Mouse (Mus musculus) C2C12 (cell line): ENCODE data around the gene Sema5b. TPM values are rescaled to one million over a fixed set of nuclear protein-coding genes. Genes with fewer than 3 reads are reported as not detected.
"Not testable (repeated sequence)": the region's sequence is repeated elsewhere in the genome, so short reads cannot be mapped to it uniquely, and the experiment has no call there.

ENCODE experiments used
- H3K27me3 ChIP-seq: one replicate; pipeline ENCODE4 v1.6.1; 2011; ENCODE audit not compliant: control insufficient read depth, insufficient read depth, insufficient read length
- H3K36me3 ChIP-seq: one replicate; pipeline ENCODE4 v1.6.1; 2011; ENCODE audit not compliant: control insufficient read depth, insufficient read depth
- H3K4me3 ChIP-seq: one replicate; pipeline ENCODE4 v1.5.1; 2011; ENCODE audit warnings: mild to moderate bottlenecking, control low read depth; ENCODE audit not compliant: poor library complexity, insufficient read depth, severe bottlenecking
- H3K79me2 ChIP-seq: one replicate; pipeline ENCODE4 v1.6.1; 2011; ENCODE audit not compliant: control insufficient read depth, insufficient read depth
- H3K79me3 ChIP-seq: one replicate; pipeline ENCODE4 v1.6.1; 2011; ENCODE audit warnings: low read depth, control low read depth
- H3ac ChIP-seq: one replicate; pipeline ENCODE3; 2011; ENCODE audit warnings: low read depth; ENCODE audit not compliant: control insufficient read depth, insufficient read length
- CEBPB ChIP-seq: IDR thresholded peaks from one replicate; pipeline ENCODE4 v1.6.1; 2011; ENCODE audit warnings: low read depth, mild to moderate bottlenecking, control low read depth, moderate library complexity
- CTCF ChIP-seq: IDR thresholded peaks from one replicate; pipeline ENCODE4 v1.5.1; 2011; ENCODE audit not compliant: control insufficient read depth, insufficient read depth, insufficient read length
- FOSL1 ChIP-seq: IDR thresholded peaks from one replicate; pipeline ENCODE4 v1.8.0; 2011; ENCODE audit warnings: mild to moderate bottlenecking, low read length; ENCODE audit not compliant: poor library complexity, insufficient read depth, severe bottlenecking
- MAX ChIP-seq: IDR thresholded peaks from one replicate; pipeline ENCODE4 v1.6.1; 2011; ENCODE audit warnings: mild to moderate bottlenecking, control low read depth
- MYOD1 ChIP-seq: IDR thresholded peaks from one replicate; pipeline ENCODE4 v1.6.1; 2011; ENCODE audit warnings: low read depth; ENCODE audit not compliant: control insufficient read depth, insufficient read length
- MYOG ChIP-seq: IDR thresholded peaks from one replicate; pipeline ENCODE4 v1.6.1; 2011; ENCODE audit not compliant: control insufficient read depth, insufficient read length; ENCODE audit errors: extremely low read depth
- USF1 ChIP-seq: IDR thresholded peaks from one replicate; pipeline ENCODE4 v1.6.1; 2011; ENCODE audit warnings: low read depth, mild to moderate bottlenecking, control low read depth, moderate library complexity
- polyA plus RNA-seq: library from polyadenylated mRNA; unstranded; fragments of >200 nt; fragmentation: generic; extraction: Trizol; gene quantifications from one replicate; pipeline ENCODE4 v1.2.1, GENCODE M21; 2012; ENCODE audit warnings: missing spikeins

The Sema5b gene
- polyA plus RNA-seq, 1 experiment, result not detected

DNA sequence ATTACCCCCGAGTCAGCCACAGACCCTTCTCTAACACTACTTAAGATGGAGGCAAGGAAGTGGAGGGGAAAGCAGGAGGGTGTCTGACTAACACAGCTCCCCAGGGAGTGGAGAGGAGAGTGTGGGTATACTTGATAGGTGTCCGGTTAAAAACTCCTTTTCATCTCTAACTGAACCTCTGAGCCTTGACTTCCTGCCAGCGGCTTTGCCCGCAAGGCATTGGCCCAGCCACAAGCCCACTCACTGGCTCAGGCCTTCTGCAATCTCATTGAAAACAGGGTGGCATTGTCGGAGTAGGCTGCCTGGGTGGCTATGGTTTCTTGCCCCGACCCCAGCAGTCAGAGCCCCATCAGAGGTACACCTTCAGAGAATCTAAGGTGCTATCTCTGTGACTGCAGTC lies 20.6 kb downstream of the Sema5b start:
- Histone ChIP-seq H3K36me3 (no peaks in the 10 kb centered on the region), H3K4me3 (no peak overlapping the region), H3K79me2 (no peaks in the 10 kb centered on the region), H3K79me3 (no peaks in the 10 kb centered on the region), H3K27me3 (peaks cover 30% of the 10 kb centered on the region), H3ac (no peak overlapping the region)
- TF ChIP-seq CTCF (no peak), MAX (no peak), CEBPB (no peak)

- no peaks in the 10 kb centered on the region for H3K79me2 ChIP-seq
- TF ChIP-seq CEBPB (no peak), CTCF (no peak), MAX (no peak), MYOG (no peak), FOSL1 (no peak)
- H3K4me3 ChIP-seq, result no peak overlapping the region
- H3K36me3 ChIP-seq, result no peaks in the 10 kb centered on the region
- peaks cover 23% of the 10 kb centered on the region for H3K27me3 ChIP-seq
- H3K79me3 ChIP-seq, result no peaks in the 10 kb centered on the region
- no peak overlapping the region for H3ac ChIP-seq
Observed at GRCm38 (mm10) chr16:35564246-35564905, 23.4 kb downstream of the Sema5b start.

- H3K27me3 ChIP-seq, result peaks cover 17% of the 10 kb centered on the region
- H3K79me2 ChIP-seq, H3ac ChIP-seq, H3K4me3 ChIP-seq, H3K79me3 ChIP-seq, H3K36me3 ChIP-seq: not testable (repeated sequence)
Observed at GRCm38 (mm10) chr16:35565601-35566000, 24.7 kb downstream of the Sema5b start.

- Histone ChIP-seq H3K36me3 (no peaks in the 10 kb centered on the region), H3ac (no peak overlapping the region), H3K4me3 (no peak overlapping the region), H3K79me2 (no peaks in the 10 kb centered on the region), H3K79me3 (no peaks in the 10 kb centered on the region), H3K27me3 (peaks cover 17% of the 10 kb centered on the region)
- TF ChIP-seq CTCF (no peak), CEBPB (no peak), MAX (no peak), MYOD1 (no peak), USF1 (no peak), FOSL1 (no peak), MYOG (no peak)
Observed at GRCm38 (mm10) chr16:35568225-35568880, 27.4 kb downstream of the Sema5b start.

- TF ChIP-seq FOSL1, result no peak
- Histone ChIP-seq H3K79me2 (no peaks in the 10 kb centered on the region), H3ac (no peak overlapping the region), H3K4me3 (no peak overlapping the region), H3K79me3 (no peaks in the 10 kb centered on the region), H3K27me3 (peaks cover 23% of the 10 kb centered on the region), H3K36me3 (no peaks in the 10 kb centered on the region)
Observed at GRCm38 (mm10) chr16:35569347-35569746, 28.4 kb downstream of the Sema5b start.

DNA sequence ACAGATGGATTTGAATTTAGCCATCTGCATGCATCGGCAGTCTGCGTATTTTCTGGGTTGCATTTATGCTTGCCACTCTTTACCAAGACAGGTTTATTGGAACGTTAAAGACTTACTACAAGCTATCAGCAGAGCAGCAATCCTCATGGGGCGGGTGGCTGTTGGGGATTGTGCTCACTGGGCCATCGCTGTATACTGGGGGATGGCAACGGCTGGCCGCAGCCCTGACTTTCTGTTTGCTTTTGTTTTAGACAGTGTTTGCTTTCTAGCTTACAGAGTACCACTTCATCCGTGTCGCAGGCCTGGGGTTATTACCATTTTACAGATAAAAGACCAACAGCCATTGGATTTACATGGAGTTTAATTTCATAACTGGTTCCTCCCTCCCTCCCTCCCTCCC lies 28.8 kb downstream of the Sema5b start:
- TF ChIP-seq FOSL1, result no peak
- no peak for TF ChIP-seq MYOG
- TF ChIP-seq MAX, result no peak
- TF ChIP-seq CTCF, result no peak
- H3K27me3 ChIP-seq, result peaks cover 23% of the 10 kb centered on the region
- H3ac ChIP-seq, result no peak overlapping the region
- no peaks in the 10 kb centered on the region for H3K79me3 ChIP-seq
- H3K4me3 ChIP-seq, result no peak overlapping the region
- H3K79me2 ChIP-seq, result no peaks in the 10 kb centered on the region
- H3K36me3 ChIP-seq, result no peaks in the 10 kb centered on the region
